Mouse (Mus musculus) heart, embryonic 12.5 days (tissue): ENCODE data around the gene 9330161L09Rik. TPM values are rescaled to one million over a fixed set of nuclear protein-coding genes. Genes with fewer than 3 reads are reported as not detected.

Source experiments
- ATAC-seq: fragments of 200-750 bp; cut with Nextera tagmentation; 2 replicates; pipeline ENCODE4 v1.8.0; 2017; ENCODE audit warnings: moderate TSS enrichment, moderate library complexity; ENCODE audit not compliant: insufficient number of reproducible peaks, low FRiP score
- H3K27ac ChIP-seq: fragments of 300-500 bp; sonication (generic); 2 replicates; pipeline ENCODE4 v1.5.1; 2016; ENCODE audit warnings: mild to moderate bottlenecking, moderate library complexity; ENCODE audit not compliant: poor library complexity, severe bottlenecking
- H3K27me3 ChIP-seq: fragments of 300-500 bp; sonication (generic); replicated peaks from 2 replicates; pipeline ENCODE4 v1.6.1; 2016; ENCODE audit warnings: mild to moderate bottlenecking, moderate library complexity
- H3K36me3 ChIP-seq: fragments of 300-500 bp; sonication (generic); 2 replicates; pipeline ENCODE4 v1.6.1; 2016; ENCODE audit warnings: mild to moderate bottlenecking, moderate library complexity
- H3K4me1 ChIP-seq: fragments of 300-500 bp; sonication (generic); replicated peaks from 2 replicates; pipeline ENCODE4 v1.6.1; 2016; ENCODE audit warnings: mild to moderate bottlenecking
- H3K4me2 ChIP-seq: fragments of 300-500 bp; sonication (generic); 2 replicates; pipeline ENCODE4 v1.6.1; 2016; ENCODE audit warnings: mild to moderate bottlenecking, moderate library complexity
- H3K4me3 ChIP-seq: fragments of 300-500 bp; sonication (generic); 2 replicates; pipeline ENCODE4 v1.5.1; 2016; ENCODE audit warnings: mild to moderate bottlenecking
- H3K9ac ChIP-seq: fragments of 300-500 bp; sonication (generic); 2 replicates; pipeline ENCODE4 v1.6.1; 2016; ENCODE audit warnings: mild to moderate bottlenecking, moderate library complexity
- H3K9me3 ChIP-seq: fragments of 300-500 bp; sonication (generic); replicated peaks from 2 replicates; pipeline ENCODE4 v1.6.1; 2016; ENCODE audit warnings: mild to moderate bottlenecking, moderate library complexity
- WGBS: fragments of 180-500 bp; shearing (Covaris S2); methylation state at CpG from one replicate; pipeline ENCODE4 v1.1.7; 2016; 5-methylcytosine and 5-hydroxymethylcytosine counted together
- polyA plus RNA-seq: library from polyadenylated mRNA; unstranded; fragments of >200 nt; fragmentation: Nextera tagmentation; extraction: Ambion mirVana; gene quantifications from 2 replicates; pipeline ENCODE4 v1.2.1, GENCODE M21; 2016

Gene 9330161L09Rik
- polyA plus RNA-seq, 1 experiment from 2014 or later = 0.46 TPM

DNA sequence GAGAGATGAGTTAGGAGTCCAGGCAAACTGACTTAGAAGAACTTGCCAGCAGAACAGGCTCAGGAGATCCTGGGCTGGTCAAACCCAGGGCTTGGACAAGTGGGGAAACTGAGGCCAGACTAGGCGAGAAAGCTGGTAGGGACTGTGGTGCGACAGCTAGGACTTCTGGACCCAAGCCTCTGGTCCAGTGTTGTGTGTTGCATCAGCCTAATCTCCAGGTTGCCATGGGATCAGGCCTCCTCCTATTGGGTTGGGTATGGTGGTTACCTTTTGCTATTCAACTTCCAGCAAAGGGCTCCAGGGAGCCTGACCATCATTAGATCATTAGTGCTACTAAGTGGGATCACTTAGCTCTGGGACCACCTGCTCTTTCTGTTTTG is 18.3 kb downstream of the 9330161L09Rik start:
- H3K27ac ChIP-seq = 0 out of 2 replicates have a peak overlapping the region, but pooled peaks have one; percentile 78
- WGBS = 51% methylated on average over 2 of the region's 2 CpGs
- H3K9me3 ChIP-seq = no peaks in the 10 kb centered on the region
- H3K9ac ChIP-seq = peak overlapping the region; percentile 90
- peak overlapping the region; percentile 82 for H3K4me2 ChIP-seq
- no peaks in the 10 kb centered on the region for H3K27me3 ChIP-seq
- ATAC-seq = 0 out of 2 replicates have a peak, but pooled peaks have one; percentile 27
- peak overlapping the region; percentile 77 for H3K4me3 ChIP-seq
- H3K36me3 ChIP-seq = no peaks in the 10 kb centered on the region
- H3K4me1 ChIP-seq = peaks cover 51% of the 10 kb centered on the region

DNA sequence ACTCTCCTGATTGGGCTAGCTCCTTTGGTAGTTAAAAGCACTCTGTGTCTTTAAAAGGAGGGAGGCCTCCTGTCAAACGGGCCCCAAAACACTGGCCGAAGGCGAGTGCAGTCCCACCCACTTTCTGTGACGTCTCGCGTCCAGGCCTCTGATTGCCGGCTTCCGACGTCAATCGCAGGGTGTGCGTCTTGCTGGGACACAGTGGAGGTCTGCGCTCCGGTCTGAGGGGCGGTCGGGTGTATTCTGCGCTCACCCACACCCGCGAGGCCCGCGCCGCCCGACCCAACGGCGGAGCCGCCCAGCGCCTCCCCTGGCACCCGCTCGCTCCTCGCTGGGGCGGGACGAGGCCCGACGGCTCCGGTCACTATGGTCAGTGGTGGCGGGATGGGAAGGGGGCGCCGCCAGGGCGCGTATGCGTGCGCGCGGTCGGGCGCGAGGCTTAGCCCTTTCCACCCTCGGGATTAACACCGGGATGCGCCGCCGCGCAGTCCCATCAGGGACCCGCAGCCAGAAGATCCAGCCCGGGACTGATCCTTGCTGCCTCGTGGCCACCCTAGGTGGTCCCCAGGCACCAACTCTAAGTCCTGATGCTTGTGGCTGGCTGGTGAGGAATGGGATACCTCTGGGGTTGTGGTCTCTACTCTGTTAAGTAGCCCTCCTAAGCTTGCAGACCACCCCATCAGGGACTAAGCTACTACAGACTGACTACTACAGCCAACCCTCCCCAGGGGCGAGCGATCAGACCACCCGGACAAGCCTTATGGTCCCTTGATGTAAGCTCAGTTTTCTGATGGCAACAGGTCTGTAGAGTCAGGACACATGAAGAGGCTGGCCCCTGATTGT is 18.9 kb downstream of the 9330161L09Rik start, which contains the start of gene Otub2:
Otub2 (plus strand) TSS at position 178 of the 843 bp plus-strand sequence.
- no peaks in the 10 kb centered on the region for H3K27me3 ChIP-seq
- H3K9ac ChIP-seq = peak within 1 kb of the TSS; percentile 90
- no peaks in the 10 kb centered on the region for H3K36me3 ChIP-seq
- H3K4me1 ChIP-seq = peaks cover 46% of the 10 kb centered on the region
- peak within 1 kb of the TSS; percentile 82 for H3K4me2 ChIP-seq
- WGBS = under 1% methylated on average over 57 of the region's 58 CpGs
- peak within 1 kb of the TSS; percentile 78 for H3K27ac ChIP-seq
- H3K9me3 ChIP-seq = no peaks in the 10 kb centered on the region
- peak; percentile 97 for ATAC-seq
- H3K4me3 ChIP-seq = peak within 1 kb of the TSS; percentile 77

DNA sequence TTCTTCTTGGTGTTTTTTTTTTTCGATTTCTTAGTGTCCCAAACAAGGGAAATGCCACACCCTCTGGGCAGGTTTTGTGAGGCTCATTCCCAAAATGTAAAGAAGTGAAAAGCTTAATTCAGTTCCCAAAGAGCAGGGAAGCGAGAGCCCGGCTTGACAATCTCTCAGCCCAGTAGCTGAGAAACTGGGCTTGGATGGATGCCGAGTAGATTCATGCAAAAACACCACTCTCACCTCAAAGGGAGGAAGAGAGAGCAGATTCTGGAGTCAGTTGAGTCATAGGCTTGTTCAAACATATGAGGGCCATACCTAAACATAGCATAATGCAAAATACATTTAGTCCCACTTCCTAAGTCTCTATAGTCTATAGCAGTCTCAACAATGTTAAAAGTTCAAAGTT is 27.4 kb downstream of the 9330161L09Rik start:
- 72% methylated on average over 4 of the region's 4 CpGs for WGBS
- H3K9ac ChIP-seq = no peak overlapping the region
- peaks cover 9% of the 10 kb centered on the region for H3K4me1 ChIP-seq
- H3K27ac ChIP-seq = no peak overlapping the region
- no peak overlapping the region for H3K4me3 ChIP-seq
- H3K9me3 ChIP-seq = no peaks in the 10 kb centered on the region
- H3K4me2 ChIP-seq = no peak overlapping the region
- no peaks in the 10 kb centered on the region for H3K27me3 ChIP-seq
- H3K36me3 ChIP-seq = no peaks in the 10 kb centered on the region
- no peak for ATAC-seq

DNA sequence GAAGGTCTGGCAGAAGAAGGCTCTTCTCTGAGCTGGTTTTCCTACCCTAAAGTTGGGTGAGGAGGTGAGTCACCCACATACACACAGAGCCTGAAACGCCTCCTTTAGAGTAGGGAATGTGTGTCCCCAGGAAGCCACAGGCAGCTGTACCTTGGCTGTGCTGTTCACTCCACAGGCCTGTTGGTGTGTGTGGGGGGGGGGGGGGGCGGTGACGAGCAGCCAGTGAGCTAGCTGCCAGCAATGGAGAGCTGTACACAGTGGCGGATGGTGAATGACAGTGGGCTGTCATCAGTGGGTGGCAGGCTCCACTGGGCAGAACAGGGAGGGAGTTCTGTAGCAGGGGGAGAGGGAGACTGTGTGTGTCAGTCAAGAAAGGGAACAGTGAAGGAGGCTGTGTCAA is 30.8 kb downstream of the 9330161L09Rik start:
- H3K4me2 ChIP-seq = no peak overlapping the region
- no peak overlapping the region for H3K4me3 ChIP-seq
- no peak overlapping the region for H3K27ac ChIP-seq
- H3K9ac ChIP-seq = no peak overlapping the region
- H3K36me3 ChIP-seq = no peaks in the 10 kb centered on the region
- H3K27me3 ChIP-seq = no peaks in the 10 kb centered on the region; the same call in 1 of the 2 replicates
- peaks cover 12% of the 10 kb centered on the region for H3K4me1 ChIP-seq
- 67% methylated on average over 4 of the region's 4 CpGs for WGBS
- H3K9me3 ChIP-seq = no peaks in the 10 kb centered on the region
- ATAC-seq = no peak

DNA sequence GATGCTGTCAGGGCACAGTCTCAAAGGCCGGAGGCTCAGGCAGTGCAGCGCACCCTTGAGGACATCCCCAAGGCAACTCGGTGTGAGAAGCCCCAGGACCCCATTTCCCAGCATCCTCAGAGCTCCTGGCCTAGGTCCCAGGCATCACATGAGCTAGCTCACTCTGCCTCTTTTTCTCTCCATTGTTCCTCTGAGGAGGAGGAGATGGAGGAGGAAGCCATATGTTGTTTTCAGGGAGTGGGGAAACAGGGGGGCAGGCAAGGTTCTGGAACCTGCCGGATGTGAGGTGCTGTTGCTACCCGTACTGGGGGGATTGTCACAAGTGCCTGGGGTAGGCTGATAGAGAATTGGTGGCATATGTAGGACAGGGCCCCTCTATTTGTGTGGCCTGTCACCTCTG is 31.5 kb downstream of the 9330161L09Rik start:
- WGBS = 60% methylated on average over 5 of the region's 5 CpGs
- no peak for ATAC-seq

DNA sequence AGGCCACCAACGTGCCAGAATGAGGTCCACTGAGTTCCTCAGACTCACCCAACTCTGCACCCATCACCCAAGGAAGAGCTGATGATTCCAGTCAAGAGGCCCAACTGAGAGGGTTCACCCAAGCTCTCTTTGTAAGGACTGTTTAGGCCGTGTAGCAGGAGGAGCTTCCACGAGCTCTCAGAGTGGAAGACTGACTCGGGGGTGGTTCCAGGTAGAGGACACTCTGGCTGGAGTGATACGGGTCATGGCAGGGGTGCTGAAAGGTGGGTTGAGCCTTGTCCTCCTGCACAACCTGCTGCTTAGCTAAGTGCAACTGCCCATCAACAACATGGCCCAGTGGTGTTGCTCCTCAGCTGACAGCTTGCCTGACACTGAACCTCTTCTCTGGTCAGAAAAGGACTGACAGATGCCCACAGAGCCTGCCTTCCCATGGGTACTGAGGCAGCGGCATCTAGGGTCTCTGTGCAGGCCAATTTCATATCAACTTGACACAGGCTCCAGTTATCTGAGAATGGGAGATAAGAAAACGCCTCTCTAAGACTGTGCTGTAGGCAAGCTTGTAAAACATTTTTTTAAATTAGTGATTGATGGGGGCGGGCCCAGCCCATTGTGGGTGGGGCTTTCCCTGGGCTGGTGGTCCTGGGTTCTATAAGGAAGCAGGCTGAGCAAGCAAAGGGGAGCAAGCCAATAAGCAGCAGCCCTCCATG is 33.9 kb downstream of the 9330161L09Rik start:
- no peak for ATAC-seq
- no peaks in the 10 kb centered on the region for H3K9me3 ChIP-seq
- no peak overlapping the region for H3K4me2 ChIP-seq
- H3K9ac ChIP-seq = no peak overlapping the region
- peaks cover 12% of the 10 kb centered on the region for H3K4me1 ChIP-seq
- H3K4me3 ChIP-seq = no peak overlapping the region
- peaks cover 2% of the 10 kb centered on the region for H3K27me3 ChIP-seq
- WGBS = 46% methylated on average over 8 of the region's 8 CpGs
- no peaks in the 10 kb centered on the region for H3K36me3 ChIP-seq
- no peak overlapping the region for H3K27ac ChIP-seq

More for the DNA sequence above, 31.5 kb downstream of the 9330161L09Rik start:
- Histone ChIP-seq H3K9me3 (no peaks in the 10 kb centered on the region), H3K4me1 (peaks cover 12% of the 10 kb centered on the region), H3K4me2 (no peak overlapping the region), H3K27me3 (no peaks in the 10 kb centered on the region; the same call in 1 of the 2 replicates), H3K9ac (no peak overlapping the region), H3K4me3 (no peak overlapping the region), H3K27ac (no peak overlapping the region), H3K36me3 (no peaks in the 10 kb centered on the region)

DNA sequence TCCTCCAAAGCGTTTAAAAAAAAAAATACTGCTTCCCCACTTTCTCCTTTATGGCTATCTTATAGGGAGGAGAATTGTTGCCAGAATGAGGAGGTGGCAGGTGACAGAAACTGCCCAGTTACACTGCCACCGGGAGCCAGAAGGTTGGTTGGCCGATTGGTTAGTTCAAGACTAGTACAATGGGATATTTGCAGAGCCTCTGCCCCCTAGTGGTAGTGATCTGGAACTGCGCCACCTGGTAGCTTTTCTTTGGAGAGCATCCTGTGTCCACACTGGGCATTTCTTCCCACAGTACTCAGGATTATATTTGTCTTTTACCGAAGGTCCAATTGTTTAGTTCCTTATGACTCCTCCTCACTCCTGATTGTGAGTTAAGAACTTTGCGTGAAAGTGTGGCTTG is 35.9 kb downstream of the 9330161L09Rik start:
- Histone ChIP-seq H3K4me2 (no peak overlapping the region), H3K36me3 (no peaks in the 10 kb centered on the region), H3K9me3 (no peaks in the 10 kb centered on the region), H3K27ac (no peak overlapping the region), H3K4me3 (no peak overlapping the region), H3K4me1 (peaks cover 16% of the 10 kb centered on the region), H3K9ac (no peak overlapping the region), H3K27me3 (peaks cover 10% of the 10 kb centered on the region)
- no peak for ATAC-seq
- 29% methylated on average over 6 of the region's 6 CpGs for WGBS

DNA sequence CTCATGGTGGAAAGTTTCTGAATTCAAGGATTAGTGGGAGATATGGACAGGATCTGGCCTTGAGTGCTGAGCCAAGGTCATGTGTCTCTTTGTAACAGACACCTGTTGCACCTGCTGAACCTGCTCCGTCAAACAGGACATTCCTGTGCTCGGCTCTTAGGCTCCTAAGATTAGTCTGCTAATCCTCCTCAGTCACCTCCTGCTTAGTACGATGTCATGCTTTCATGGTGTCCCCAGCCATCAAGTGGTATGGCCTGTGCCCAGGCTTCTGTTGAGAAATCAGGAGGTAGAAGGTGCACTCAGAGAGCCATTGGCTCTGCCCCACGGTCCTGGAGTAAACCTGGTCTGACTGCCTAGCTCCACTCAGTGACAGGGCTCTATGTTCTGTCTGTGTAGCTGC is 36.8 kb downstream of the 9330161L09Rik start:
- 64% methylated on average over 4 of the region's 4 CpGs for WGBS
- Histone ChIP-seq H3K4me2 (no peak overlapping the region), H3K4me3 (no peak overlapping the region), H3K9me3 (no peaks in the 10 kb centered on the region), H3K27me3 (peaks cover 10% of the 10 kb centered on the region), H3K36me3 (no peaks in the 10 kb centered on the region), H3K4me1 (peaks cover 10% of the 10 kb centered on the region; the same call in 1 of the 2 replicates), H3K27ac (no peak overlapping the region), H3K9ac (no peak overlapping the region)
- ATAC-seq = no peak

DNA sequence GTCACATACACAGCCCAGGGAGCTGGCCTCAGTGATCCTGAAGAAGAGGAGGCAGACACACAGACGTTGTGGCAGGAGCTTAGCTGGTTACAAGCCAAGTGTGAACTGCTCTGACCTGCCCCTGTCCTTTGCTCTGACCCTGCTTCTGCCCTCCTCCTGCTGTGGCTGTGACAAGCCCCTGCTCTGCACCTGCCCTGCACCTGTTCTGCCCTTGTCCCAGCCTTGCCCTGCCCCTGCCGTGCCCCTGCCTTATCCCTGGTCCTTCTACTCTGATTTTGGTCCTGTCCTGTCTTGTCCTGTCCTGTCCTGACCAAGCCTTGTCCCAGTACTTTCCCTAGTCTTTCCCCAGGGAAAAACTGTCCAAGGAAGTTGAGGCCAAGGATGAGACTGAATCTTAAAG is 38.8 kb downstream of the 9330161L09Rik start:
- 41% methylated on average over 2 of the region's 2 CpGs for WGBS
- ATAC-seq = no peak
- no peak overlapping the region for H3K4me3 ChIP-seq
- no peak overlapping the region for H3K4me2 ChIP-seq
- no peaks in the 10 kb centered on the region for H3K9me3 ChIP-seq
- no peak overlapping the region for H3K9ac ChIP-seq
- H3K36me3 ChIP-seq = no peaks in the 10 kb centered on the region
- H3K4me1 ChIP-seq = peaks cover 10% of the 10 kb centered on the region; the same call in 1 of the 2 replicates
- no peak overlapping the region for H3K27ac ChIP-seq
- H3K27me3 ChIP-seq = peaks cover 10% of the 10 kb centered on the region

DNA sequence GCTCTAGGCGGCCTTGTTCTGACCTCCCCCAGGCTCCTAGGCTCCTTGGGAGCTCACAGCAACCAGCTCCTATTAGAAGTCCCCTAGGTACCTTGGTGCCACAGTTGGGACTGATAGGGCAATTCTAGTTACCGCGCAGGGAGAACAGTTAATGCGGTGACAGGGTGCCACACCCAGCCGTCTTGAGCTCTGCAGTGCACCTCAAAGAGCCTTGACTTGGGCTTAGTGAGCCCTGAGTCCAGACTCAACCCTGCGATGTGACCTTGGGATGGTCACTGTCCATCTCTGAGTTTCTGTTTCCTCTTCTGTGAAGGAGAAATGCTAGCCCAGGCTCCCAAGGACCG is 39.3 kb downstream of the 9330161L09Rik start:
- peak overlapping the region; percentile 54; the same call in 1 of the 2 replicates for H3K9ac ChIP-seq
- peaks cover 8% of the 10 kb centered on the region; the same call in 1 of the 2 replicates for H3K4me1 ChIP-seq
- H3K27me3 ChIP-seq = peaks cover 10% of the 10 kb centered on the region
- peak overlapping the region; percentile 53 for H3K4me2 ChIP-seq
- no peaks in the 10 kb centered on the region for H3K9me3 ChIP-seq
- H3K4me3 ChIP-seq = no peak overlapping the region
- H3K27ac ChIP-seq = no peak overlapping the region
- WGBS = 66% methylated on average over 7 of the region's 7 CpGs
- no peaks in the 10 kb centered on the region for H3K36me3 ChIP-seq
- no peak for ATAC-seq

DNA sequence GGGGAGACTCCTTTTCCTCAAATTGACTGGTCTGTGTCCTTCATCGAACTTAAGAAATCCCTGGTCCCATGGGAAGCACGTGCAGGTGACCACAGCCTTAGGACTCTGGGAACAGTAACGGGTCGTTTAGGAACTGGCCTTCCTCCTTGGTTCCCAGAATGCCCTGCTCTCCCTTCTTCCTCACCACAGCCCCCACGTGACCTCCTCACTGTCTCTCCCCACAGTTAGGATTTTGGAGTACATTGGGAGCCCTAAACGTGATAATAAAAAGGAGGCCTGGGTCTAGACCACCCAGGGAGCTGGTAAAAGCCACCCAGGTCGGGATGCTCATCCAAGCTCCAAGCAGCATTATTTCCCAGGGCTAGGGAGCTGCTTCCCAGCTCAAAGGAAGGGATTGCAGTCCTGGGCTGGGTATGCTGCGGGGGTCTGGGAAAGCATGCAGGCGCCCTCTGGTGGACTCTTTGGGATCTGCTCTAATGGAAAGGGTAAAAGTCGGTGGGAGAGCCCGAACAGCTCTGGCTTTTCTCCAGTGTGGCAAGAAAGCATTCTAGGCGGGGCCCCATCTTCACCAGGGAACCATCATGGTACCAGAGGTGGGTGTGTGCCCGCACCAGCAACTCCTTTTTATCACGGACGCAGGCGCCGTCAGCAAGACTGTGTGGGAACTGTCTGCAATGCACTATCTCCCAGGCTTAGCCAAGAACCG is 39.8 kb downstream of the 9330161L09Rik start:
- Histone ChIP-seq H3K36me3 (no peaks in the 10 kb centered on the region), H3K4me1 (peaks cover 11% of the 10 kb centered on the region), H3K27ac (no peak overlapping the region), H3K9me3 (no peaks in the 10 kb centered on the region), H3K27me3 (peaks cover 10% of the 10 kb centered on the region), H3K9ac (peak overlapping the region; percentile 54; the same call in 1 of the 2 replicates), H3K4me2 (peak overlapping the region; percentile 53), H3K4me3 (no peak overlapping the region)
- ATAC-seq = peak; percentile 61
- 14% methylated on average over 18 of the region's 18 CpGs for WGBS
